Mouse (Mus musculus) liver, embryonic 15.5 days (tissue): Measurements from ENCODE around the gene Plcb1. TPM values are rescaled to one million over a fixed set of nuclear protein-coding genes. Genes with fewer than 3 reads are reported as not detected.
"Not testable (repeated sequence)": the region's sequence is repeated elsewhere in the genome, so short reads cannot be mapped to it uniquely, and the experiment has no call there.

ENCODE experiments used
- ATAC-seq: fragments of 200-750 bp; cut with Nextera tagmentation; 2 replicates; pipeline ENCODE4 v1.8.0; 2017; ENCODE audit warnings: moderate number of reproducible peaks, mild to moderate bottlenecking, moderate library complexity; ENCODE audit not compliant: insufficient read depth
- H3K27ac ChIP-seq: fragments of 300-500 bp; sonication (generic); replicated peaks from 2 replicates; pipeline ENCODE4 v1.5.1; 2015; ENCODE audit warnings: mild to moderate bottlenecking, inconsistent platforms
- H3K27me3 ChIP-seq: fragments of 300-500 bp; sonication (generic); 2 replicates; pipeline ENCODE4 v1.6.1; 2015; ENCODE audit warnings: mild to moderate bottlenecking, inconsistent platforms
- H3K36me3 ChIP-seq: fragments of 300-500 bp; sonication (generic); replicated peaks from 2 replicates; pipeline ENCODE4 v1.6.1; 2015; ENCODE audit warnings: moderate library complexity, mild to moderate bottlenecking, inconsistent platforms
- H3K4me1 ChIP-seq: fragments of 300-500 bp; sonication (generic); replicated peaks from 2 replicates; pipeline ENCODE4 v1.6.1; 2015; ENCODE audit warnings: inconsistent platforms
- H3K4me2 ChIP-seq: fragments of 300-500 bp; sonication (generic); 2 replicates; pipeline ENCODE4 v1.6.1; 2015; ENCODE audit warnings: moderate library complexity, mild to moderate bottlenecking, inconsistent platforms
- H3K4me3 ChIP-seq: fragments of 300-500 bp; sonication (generic); replicated peaks from 2 replicates; pipeline ENCODE4 v1.5.1; 2015; ENCODE audit warnings: mild to moderate bottlenecking, inconsistent platforms
- H3K9ac ChIP-seq: fragments of 300-500 bp; sonication (generic); 2 replicates; pipeline ENCODE4 v1.6.1; 2015; ENCODE audit warnings: moderate library complexity, mild to moderate bottlenecking, inconsistent platforms
- H3K9me3 ChIP-seq: fragments of 300-500 bp; sonication (generic); replicated peaks from 2 replicates; pipeline ENCODE4 v1.6.1; 2016; ENCODE audit warnings: inconsistent platforms
- WGBS: fragments of 180-500 bp; shearing (Covaris S2); methylation state at CpG from one replicate; pipeline ENCODE4 v1.1.7; 2015; ENCODE audit warnings: mixed read lengths; ENCODE audit not compliant: insufficient replicate concordance; 5-methylcytosine and 5-hydroxymethylcytosine counted together
- polyA plus RNA-seq: library from polyadenylated mRNA; unstranded; fragments of >200 nt; fragmentation: Nextera tagmentation; extraction: Ambion mirVana; gene quantifications from 2 replicates; pipeline ENCODE4 v1.2.1, GENCODE M21; 2015

The Plcb1 gene
- polyA plus RNA-seq, 1 experiment from 2014 or later: 3.3 TPM

GRCm38 (mm10) chr2:134976796-134977330 lies 191.0 kb downstream of the Plcb1 start:
- Histone ChIP-seq H3K4me3 (no peak overlapping the region), H3K27ac (no peak overlapping the region), H3K4me2 (no peak overlapping the region), H3K27me3 (no peaks in the 10 kb centered on the region), H3K4me1 (no peaks in the 10 kb centered on the region), H3K36me3 (no peaks in the 10 kb centered on the region), H3K9me3 (no peaks in the 10 kb centered on the region), H3K9ac (no peak overlapping the region)
- 51% methylated on average over 3 of the region's 3 CpGs for WGBS
- peak; percentile 62 for ATAC-seq

GRCm38 (mm10) chr2:134977641-134978040 lies 191.8 kb downstream of the Plcb1 start:
- Histone ChIP-seq H3K4me2 (no peak overlapping the region), H3K9ac (no peak overlapping the region), H3K36me3 (no peaks in the 10 kb centered on the region), H3K4me3 (no peak overlapping the region), H3K4me1 (no peaks in the 10 kb centered on the region), H3K9me3 (no peaks in the 10 kb centered on the region), H3K27me3 (no peaks in the 10 kb centered on the region), H3K27ac (no peak overlapping the region)
- WGBS: 52% methylated on average over 1 of the region's 1 CpGs
- ATAC-seq: no peak

DNA sequence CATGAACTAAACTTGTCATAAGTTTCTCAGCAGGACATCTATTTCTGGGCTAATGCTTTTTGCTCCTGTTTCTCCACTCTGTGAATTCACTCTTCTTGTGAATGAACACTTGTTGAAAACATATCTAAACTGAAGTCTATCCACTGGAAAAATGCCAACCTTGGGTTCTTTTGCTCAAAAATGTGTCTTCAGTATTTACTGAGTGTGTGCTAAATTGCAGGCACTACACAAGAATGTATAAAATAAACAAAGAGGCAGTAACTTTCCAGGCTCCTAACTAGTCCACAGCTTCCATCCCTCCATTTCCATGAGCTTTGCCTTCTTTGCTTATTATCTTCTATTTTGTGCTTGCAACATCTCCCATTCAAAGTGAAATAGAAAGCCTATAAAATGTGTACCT lies 195.5 kb downstream of the Plcb1 start:
- no peak overlapping the region for H3K4me2 ChIP-seq
- H3K9me3 ChIP-seq: no peaks in the 10 kb centered on the region
- no peaks in the 10 kb centered on the region for H3K36me3 ChIP-seq
- no peak overlapping the region for H3K4me3 ChIP-seq
- H3K27ac ChIP-seq: no peak overlapping the region
- H3K4me1 ChIP-seq: no peaks in the 10 kb centered on the region
- no peak for ATAC-seq
- no peaks in the 10 kb centered on the region for H3K27me3 ChIP-seq
- H3K9ac ChIP-seq: no peak overlapping the region

DNA sequence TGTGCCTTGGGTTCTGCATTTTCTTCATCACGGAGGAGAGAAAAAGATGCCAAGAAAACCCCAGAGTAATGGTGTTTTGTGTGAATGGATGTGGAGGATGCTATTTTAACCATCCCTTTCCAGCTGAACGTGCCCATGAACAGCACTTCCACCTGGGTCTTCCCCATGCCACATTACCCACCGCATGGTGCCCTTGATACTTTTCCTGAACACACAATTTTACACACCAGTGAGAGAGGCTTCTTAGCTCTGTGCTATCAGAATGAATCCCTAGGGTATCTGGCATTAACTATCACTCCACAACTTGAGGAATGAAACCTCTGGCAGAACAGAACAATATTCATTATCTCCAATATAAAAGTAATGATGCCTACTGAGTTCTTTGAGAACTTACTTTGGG lies 199.0 kb downstream of the Plcb1 start:
- no peaks in the 10 kb centered on the region for H3K36me3 ChIP-seq
- ATAC-seq: no peak
- no peaks in the 10 kb centered on the region for H3K4me1 ChIP-seq
- H3K27ac ChIP-seq: no peak overlapping the region
- 61% methylated on average over 3 of the region's 3 CpGs for WGBS
- H3K27me3 ChIP-seq: no peaks in the 10 kb centered on the region
- no peak overlapping the region for H3K4me3 ChIP-seq
- H3K9ac ChIP-seq: no peak overlapping the region
- no peak overlapping the region for H3K4me2 ChIP-seq
- no peaks in the 10 kb centered on the region for H3K9me3 ChIP-seq

DNA sequence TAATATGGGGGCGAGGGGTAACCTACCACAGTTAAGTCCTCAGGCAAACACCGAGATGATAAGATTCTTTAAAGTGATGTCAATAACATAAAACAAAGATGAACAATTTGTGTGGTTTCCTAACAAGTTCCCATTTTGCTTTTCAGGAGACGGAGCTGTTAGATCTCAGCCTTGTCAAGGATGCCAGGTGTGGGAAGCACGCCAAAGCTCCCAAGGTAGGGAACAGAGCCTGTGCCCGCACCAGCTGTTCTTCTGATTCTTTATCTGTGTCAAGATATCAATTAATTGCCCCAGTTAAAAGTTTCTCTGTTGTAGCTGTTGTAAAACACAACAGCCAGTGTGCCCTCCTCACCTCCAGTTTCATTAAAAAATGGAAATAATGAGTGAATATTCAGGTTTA lies 202.1 kb downstream of the Plcb1 start:
- Histone ChIP-seq H3K4me3 (no peak overlapping the region), H3K9ac (no peak overlapping the region), H3K27ac (no peak overlapping the region), H3K36me3 (no peaks in the 10 kb centered on the region), H3K4me2 (no peak overlapping the region), H3K27me3 (no peaks in the 10 kb centered on the region), H3K4me1 (no peaks in the 10 kb centered on the region), H3K9me3 (no peaks in the 10 kb centered on the region)
- WGBS: 53% methylated on average over 5 of the region's 5 CpGs
- no peak for ATAC-seq

DNA sequence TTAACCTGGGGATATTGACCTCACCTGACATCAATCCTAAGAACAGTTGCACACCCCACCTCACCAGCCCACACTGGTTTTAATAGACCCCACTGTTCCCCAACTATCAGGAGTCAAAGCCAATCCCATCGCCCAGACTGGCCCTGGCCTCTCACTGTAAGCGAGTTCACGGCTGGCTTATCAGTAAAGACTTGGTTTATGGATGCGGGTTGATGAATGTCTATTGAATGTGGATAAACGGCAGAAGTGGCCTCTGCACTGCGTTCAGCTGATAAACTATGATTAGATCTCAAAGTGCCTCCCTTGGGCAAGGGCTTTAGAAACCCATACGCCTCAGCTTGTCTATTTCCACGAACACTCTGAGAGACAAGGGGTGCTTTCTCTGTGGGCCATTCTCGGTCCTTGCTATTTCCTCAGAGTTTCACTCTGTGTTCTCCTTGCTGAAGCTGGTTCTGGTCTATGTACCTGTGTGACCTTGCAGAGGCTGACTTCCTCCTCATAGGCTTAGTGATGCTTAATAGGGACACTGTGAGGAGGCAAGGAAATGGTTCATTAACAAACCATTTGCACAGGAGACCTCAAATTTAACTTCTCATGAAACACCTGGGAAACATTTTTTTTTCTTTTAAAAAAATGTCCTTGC lies 203.9 kb downstream of the Plcb1 start:
- no peak overlapping the region for H3K4me2 ChIP-seq
- H3K9ac ChIP-seq: no peak overlapping the region
- peak; percentile 28; the same call in 1 of the 2 replicates for ATAC-seq
- no peak overlapping the region for H3K27ac ChIP-seq
- no peaks in the 10 kb centered on the region for H3K36me3 ChIP-seq
- no peaks in the 10 kb centered on the region for H3K9me3 ChIP-seq
- no peaks in the 10 kb centered on the region for H3K27me3 ChIP-seq
- H3K4me3 ChIP-seq: no peak overlapping the region
- 26% methylated on average over 9 of the region's 9 CpGs for whole genome bisulfite sequencing
- H3K4me1 ChIP-seq: no peaks in the 10 kb centered on the region

DNA sequence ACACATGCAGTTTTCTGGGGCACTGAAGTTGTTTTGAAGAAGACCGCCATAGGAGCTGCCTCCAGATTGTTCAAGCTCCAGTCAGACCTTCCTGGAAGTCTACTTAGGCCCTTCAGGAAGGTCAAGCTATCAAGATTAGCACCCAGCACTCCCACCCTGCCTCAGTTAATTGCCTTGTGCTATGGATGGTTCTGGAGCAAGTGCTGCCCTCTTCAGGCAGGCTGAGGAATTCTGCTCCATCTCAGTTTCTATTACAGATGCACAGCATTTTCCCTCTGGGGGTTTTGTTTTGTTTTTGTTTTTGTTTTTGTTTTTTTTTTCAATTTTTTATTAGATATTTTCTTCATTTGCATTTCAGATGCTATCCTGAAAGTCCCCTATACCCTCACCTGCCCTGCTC lies 221.3 kb downstream of the Plcb1 start:
- no peaks in the 10 kb centered on the region for H3K4me1 ChIP-seq
- no peaks in the 10 kb centered on the region for H3K27me3 ChIP-seq
- ATAC-seq: no peak
- 78% methylated on average over 1 of the region's 1 CpGs for WGBS
- H3K9ac ChIP-seq: no peak overlapping the region
- H3K27ac ChIP-seq: no peak overlapping the region
- H3K4me3 ChIP-seq: no peak overlapping the region
- no peak overlapping the region for H3K4me2 ChIP-seq
- H3K9me3 ChIP-seq: no peaks in the 10 kb centered on the region
- no peaks in the 10 kb centered on the region for H3K36me3 ChIP-seq

DNA sequence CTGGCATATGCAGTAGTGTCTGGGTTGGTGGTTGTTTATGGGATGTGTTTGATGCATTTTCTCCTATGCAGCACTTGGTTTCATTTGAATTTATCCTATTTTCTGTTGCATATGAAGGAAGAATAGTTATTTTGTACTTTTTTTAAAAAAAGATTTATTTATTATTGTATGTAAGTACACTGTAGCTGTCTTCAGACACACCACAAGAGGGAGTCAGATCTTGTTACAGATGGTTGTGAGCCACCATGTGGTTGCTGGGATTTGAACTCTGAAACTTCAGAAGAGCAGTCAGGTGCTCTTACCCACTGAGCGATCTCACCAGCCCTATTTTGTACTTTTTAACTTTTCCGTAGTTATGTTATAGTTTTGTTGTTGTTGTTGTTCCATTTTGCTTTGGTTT lies 222.0 kb downstream of the Plcb1 start:
- not testable (repeated sequence) for H3K4me1 ChIP-seq, H3K36me3 ChIP-seq, H3K27me3 ChIP-seq, H3K9me3 ChIP-seq, ATAC-seq, H3K4me2 ChIP-seq, H3K9ac ChIP-seq, H3K4me3 ChIP-seq, H3K27ac ChIP-seq
- WGBS: 59% methylated on average over 2 of the region's 2 CpGs

DNA sequence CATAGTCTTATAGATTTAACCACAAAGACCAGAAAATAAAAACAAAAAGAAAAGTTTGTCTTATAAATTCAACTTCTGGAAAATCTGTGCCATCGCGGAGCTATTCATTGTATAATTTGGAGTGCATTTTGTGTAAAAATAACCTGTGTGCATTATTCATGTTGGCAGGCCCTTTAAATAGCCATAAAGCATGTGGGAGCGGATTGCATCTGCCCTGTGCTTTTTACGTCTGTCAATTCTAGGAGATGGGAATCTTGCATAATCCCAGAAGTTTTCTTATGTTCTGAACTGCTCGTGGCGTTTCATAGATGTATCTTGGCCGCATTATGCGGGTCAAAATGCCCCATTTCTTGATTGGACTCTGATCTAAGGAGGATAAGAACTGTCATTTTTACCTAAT lies 224.5 kb downstream of the Plcb1 start:
- no peak for ATAC-seq
- Histone ChIP-seq H3K9me3 (no peaks in the 10 kb centered on the region), H3K4me1 (no peaks in the 10 kb centered on the region), H3K4me3 (no peak overlapping the region), H3K9ac (no peak overlapping the region), H3K27ac (no peak overlapping the region), H3K36me3 (no peaks in the 10 kb centered on the region), H3K4me2 (no peak overlapping the region), H3K27me3 (no peaks in the 10 kb centered on the region)
- WGBS: 71% methylated on average over 8 of the region's 8 CpGs

- Histone ChIP-seq H3K4me2 (no peak overlapping the region), H3K27ac (no peak overlapping the region), H3K27me3 (no peaks in the 10 kb centered on the region), H3K9ac (no peak overlapping the region), H3K4me1 (no peaks in the 10 kb centered on the region), H3K36me3 (no peaks in the 10 kb centered on the region), H3K4me3 (no peak overlapping the region), H3K9me3 (no peaks in the 10 kb centered on the region)
- WGBS: 45% methylated on average over 6 of the region's 6 CpGs
- no peak for ATAC-seq
Observed at GRCm38 (mm10) chr2:135015501-135015900, 229.6 kb downstream of the Plcb1 start.

DNA sequence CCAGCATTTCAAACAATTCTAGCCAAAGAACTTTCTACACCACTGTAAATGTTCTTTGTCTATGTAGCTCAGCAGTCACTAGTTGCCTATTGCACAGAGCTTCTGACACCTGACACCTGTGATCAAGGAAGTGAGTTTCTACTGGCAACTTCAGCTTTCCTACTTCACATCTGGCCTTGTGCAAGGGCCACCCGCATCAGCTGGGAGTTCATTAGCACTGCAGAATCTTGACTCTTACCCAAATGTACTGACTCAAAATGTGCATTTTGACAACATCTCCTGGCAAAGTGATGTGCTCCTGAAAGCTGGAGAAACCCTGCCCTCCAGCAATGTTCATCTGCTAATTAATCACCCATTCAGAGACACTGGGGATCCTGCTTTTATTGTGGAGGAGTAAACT lies 232.4 kb downstream of the Plcb1 start:
- Histone ChIP-seq H3K4me3 (no peak overlapping the region), H3K9ac (no peak overlapping the region), H3K27me3 (no peaks in the 10 kb centered on the region), H3K27ac (no peak overlapping the region), H3K9me3 (no peaks in the 10 kb centered on the region), H3K36me3 (no peaks in the 10 kb centered on the region), H3K4me1 (no peaks in the 10 kb centered on the region), H3K4me2 (no peak overlapping the region)
- ATAC-seq: no peak
- 60% methylated on average over 1 of the region's 1 CpGs for whole genome bisulfite sequencing

DNA sequence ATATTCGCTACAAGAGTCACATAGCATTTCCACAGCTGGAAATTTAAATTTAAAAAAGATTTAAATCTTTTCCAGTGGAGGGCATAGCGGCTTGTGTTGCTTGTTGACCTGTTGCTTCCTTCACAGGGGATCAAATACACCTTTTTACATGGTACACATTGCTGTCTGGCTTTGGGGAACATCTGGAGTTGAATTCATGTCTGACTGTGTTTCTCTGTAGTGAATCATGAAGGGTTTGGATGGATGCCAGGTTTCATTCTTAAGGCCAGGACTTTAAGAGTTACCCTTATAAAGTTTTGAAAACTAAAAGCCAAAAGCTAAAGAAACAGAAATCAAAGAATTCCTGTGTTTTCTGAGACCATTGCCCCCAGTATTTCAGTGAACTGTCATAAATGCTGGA lies 232.8 kb downstream of the Plcb1 start:
- no peaks in the 10 kb centered on the region for H3K4me1 ChIP-seq
- no peaks in the 10 kb centered on the region for H3K27me3 ChIP-seq
- H3K4me2 ChIP-seq: no peak overlapping the region
- no peaks in the 10 kb centered on the region for H3K36me3 ChIP-seq
- ATAC-seq: no peak
- no peak overlapping the region for H3K9ac ChIP-seq
- 64% methylated on average over 2 of the region's 2 CpGs for WGBS
- H3K27ac ChIP-seq: no peak overlapping the region
- H3K9me3 ChIP-seq: no peaks in the 10 kb centered on the region
- H3K4me3 ChIP-seq: no peak overlapping the region
